Mouse (Mus musculus): Measurements from ENCODE around the gene Gm21746. TPM values are rescaled to one million over a fixed set of nuclear protein-coding genes. Genes with fewer than 3 reads are reported as not detected.

Gm21746 gene
- polyA plus RNA-seq (2015; fragmentation: Illumina TruSeq; extraction: RNeasy Lipid Tissue Mini Kit (QIAGEN cat#74804); ENCODE audit: insufficient read depth, low replicate concordance) = not detected

GRCm38 (mm10) chrY:6237895-6238294 is at the start of gene Gm21746:
Gene Gm21746 (minus strand): TSS chrY:6237995.

GRCm38 (mm10) chrY:6266798-6267197 is 29.0 kb upstream of the Gm21746 start, which contains the start of gene Gm20873:
Gene Gm20873 (plus strand): TSS chrY:6267098.

Other genes with a start within 250 kb of the Gm21746 start
- not detected for gene Gm20873, start 29.1 kb upstream of the Gm21746 start, polyA plus RNA-seq (2015; fragmentation: Illumina TruSeq; extraction: RNeasy Lipid Tissue Mini Kit (QIAGEN cat#74804); ENCODE audit: insufficient read depth, low replicate concordance)

Data from spleen, adult 10 weeks (tissue).